Mouse (Mus musculus): Measurements from ENCODE around the gene Acot6. TPM values are rescaled to one million over a fixed set of nuclear protein-coding genes. Genes with fewer than 3 reads are reported as not detected.

Acot6 gene
- total RNA-seq, 1 experiment from 2014 or later: not detected

DNA sequence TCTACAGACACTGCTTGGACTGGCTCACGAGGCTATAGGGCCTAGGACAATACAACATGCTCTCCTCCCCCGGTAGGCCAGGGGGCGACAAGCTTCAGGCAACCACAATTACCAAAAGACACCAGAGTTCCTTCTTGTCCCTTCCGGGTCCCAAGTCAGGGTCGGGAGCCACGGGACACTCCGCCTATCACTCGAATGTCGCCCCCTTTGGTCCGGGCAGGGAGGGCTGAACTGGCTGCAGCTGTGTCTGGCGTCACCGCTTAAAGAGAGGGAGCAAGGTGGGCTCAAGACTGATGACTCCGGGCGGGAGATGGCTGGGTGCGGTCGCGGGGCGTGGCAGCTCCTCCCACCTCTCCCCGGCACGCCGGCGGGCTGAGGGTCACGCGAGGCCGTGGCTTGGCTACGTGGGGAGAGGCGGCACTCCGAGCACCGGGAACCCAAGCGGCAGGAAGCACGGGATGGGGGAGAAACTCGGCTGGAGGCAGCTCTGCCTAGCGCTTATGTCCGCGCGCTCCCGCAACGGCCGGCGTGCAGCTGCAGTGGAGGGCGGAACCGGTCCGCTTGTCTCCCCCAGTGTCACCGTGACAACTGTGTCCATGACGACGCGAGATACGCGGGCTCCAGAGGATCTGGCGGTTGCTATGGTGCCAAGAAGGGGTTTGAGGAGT, 47.6 kb downstream of the Acot6 start, which contains the start of gene Pnma1:
Gene Pnma1 (minus strand): TSS at position 536 of the 668 bp plus-strand sequence.
- peak; percentile 28; the same call in 1 of the 2 replicates for ATAC-seq (ENCODE audit: extremely low read depth, insufficient number of reproducible peaks, low FRiP score, poor library complexity, severe bottlenecking)

DNA sequence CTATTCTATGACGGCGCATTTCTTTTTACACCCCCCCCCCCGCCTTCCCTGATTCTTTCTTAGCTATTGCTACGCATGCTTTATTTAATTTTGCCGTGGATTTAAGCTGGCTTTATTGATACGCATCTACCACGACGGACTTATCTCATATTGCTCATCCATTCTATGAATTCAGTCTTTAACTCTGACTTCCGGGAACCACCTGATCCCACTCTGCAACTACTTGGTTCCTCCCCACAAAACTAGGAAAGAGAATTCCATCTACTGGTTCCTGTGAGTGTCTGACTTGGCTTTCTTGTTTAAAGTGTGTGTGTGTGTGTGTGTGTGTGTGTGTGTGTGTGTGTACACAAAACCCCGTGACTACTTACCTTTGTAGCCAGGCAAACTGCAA, 48.2 kb downstream of the Acot6 start:
- ATAC-seq (ENCODE audit: extremely low read depth, insufficient number of reproducible peaks, low FRiP score, poor library complexity, severe bottlenecking): no peak

DNA sequence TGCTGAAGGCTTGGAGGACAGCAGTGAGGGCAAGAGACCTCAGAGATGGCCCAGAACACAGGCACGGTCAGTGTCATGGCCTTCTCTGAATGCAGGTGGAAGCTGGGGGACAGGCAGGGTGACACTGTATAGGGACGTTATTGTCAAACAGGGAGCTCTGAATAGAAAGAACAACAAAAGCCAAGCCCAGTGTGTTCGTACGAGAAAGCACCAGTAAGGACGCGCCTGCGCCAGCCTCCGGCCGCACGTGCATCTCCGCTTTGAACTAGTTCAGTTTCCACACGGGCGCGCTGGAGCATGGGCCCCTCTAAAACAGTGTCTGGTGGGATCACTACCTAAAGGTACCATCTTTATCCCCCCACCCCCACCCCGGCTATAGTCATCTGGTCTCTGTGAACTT, 49.5 kb downstream of the Acot6 start:
- no peak for ATAC-seq (ENCODE audit: extremely low read depth, insufficient number of reproducible peaks, low FRiP score, poor library complexity, severe bottlenecking)

DNA sequence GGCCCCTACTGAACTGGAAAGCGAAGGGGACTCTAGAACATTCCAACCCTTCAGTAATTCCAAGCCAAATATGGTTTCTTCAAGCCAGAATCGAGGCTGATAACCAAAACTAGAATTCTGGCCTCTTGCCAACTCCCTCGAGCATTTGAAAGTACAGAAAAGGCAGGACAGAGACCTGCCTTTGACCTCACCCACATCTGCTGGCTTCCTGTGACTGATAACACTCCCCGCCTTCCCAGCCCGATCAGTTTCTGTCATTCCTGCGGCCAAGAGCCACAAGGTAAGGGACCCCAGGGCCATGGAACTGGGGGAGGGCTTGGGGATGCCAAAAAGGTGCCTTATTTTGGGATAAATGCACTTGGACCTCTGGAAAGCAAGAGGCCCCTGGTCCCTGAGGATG, 50.5 kb downstream of the Acot6 start:
- ATAC-seq (ENCODE audit: extremely low read depth, insufficient number of reproducible peaks, low FRiP score, poor library complexity, severe bottlenecking): no peak

DNA sequence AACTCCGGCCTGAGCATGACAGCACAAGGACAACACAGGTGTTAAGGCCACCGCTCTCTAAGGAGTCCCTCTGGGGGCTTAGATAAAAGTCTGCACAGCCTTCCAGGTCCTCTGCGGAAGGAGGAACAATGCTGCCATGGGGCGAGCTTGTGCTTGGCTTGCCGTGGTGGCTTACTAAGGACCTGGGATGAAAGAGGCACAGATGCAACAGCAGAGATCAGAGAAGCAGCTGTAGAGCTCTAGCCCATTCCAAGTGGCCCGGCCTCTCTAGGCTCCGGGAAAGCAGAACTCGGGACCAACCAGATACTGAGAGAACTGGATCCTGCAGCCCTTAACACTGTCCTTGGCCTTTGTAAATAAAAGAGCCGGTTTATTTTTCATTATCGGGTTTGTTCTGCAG, 51.5 kb downstream of the Acot6 start:
- no peak for ATAC-seq (ENCODE audit: extremely low read depth, insufficient number of reproducible peaks, low FRiP score, poor library complexity, severe bottlenecking)

DNA sequence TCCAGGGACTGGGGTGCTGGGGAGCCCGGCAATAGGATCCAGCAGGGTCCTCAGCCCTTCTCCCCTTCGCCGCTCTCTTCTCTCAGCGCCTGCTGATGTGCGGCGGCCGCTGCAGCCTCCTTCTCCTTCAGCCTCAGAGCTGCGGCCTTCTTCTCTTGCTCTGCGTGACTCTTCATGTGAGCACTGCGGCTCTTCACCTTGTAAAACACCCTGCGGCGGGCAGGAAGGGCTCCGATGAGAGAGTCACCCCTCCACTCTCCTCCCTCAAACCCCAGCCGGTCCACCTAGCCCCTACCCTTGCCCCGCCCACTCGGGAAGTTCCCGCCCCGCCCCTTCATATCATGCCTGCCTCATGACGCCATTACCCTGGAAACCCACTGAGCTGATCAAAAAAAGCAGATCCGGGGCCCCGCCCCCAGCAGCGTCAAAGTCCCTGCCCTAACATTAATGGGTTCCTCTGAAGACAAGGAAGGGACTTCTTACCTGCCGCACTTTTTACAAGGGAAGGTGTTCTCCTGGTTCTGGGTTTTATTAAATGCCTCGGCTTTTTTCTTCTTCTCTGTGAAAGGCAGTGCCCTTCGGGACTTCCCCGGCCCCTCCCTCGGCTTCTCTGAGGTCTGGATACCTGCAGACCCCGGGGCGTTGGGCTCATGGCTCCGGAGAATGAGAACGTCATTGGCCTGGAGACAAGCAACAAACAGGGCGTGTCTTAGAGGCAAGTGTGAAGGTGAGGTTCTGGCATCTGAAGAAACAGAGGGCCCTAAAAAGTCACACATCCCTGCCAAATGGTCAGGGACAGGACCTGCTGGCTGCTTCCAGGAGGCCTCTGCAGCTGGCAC, 52.1 kb downstream of the Acot6 start:
- no peak for ATAC-seq (ENCODE audit: extremely low read depth, insufficient number of reproducible peaks, low FRiP score, poor library complexity, severe bottlenecking)

DNA sequence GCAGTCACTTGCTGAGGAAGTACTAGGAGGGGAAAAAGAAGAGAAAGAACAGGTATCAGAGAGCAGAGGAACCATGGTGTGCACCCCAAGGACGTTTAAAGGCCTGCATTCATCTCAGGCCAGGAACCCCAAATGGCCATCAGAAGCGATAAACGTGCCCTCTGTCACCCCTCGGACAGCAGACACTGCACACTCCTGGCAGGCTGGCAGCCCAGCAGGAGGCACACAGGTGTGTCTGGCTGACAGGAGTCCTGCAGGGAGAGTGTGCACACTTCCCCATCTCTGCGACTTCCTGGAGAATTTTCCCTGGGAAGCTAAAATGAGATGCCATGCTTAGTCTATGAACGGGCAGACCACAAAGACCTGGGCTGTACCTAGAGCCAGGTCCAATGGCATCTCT, 53.0 kb downstream of the Acot6 start:
- no peak for ATAC-seq (ENCODE audit: extremely low read depth, insufficient number of reproducible peaks, low FRiP score, poor library complexity, severe bottlenecking)

DNA sequence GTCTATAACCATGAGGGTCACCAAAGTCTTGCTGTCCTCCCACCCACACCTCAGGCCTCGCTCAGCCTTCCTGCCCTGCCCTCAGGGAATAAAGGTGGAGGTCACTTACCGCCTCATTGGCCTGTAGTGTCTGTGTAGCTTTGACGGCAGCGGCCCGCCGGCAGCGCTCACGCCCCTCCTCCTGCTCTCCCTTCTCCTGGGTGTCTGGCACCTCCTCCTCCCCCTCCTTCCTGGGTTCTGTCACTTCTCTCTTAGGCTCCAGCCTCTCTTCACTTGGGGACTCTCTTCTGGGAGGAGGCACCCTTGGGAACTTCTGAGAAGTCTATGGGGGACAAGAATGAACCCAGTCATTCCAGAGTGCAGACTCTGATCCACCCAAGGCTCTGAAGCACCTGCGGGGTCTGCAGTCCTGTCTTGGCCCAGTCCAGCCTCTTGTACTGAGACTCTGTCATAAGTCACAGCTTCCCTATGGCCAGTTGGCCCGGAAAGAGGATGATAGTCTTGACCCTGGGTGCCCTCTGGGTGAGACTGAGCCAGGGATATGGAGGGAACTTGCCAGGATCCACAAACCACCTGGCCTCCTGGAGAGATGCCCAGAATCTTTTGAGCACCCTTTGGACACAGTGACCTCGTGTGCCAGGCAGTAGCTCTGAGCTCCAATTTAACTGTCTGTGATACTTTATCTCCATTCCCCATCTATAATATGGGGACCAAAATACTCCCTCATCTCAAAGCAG, 54.5 kb downstream of the Acot6 start:
- no peak for ATAC-seq (ENCODE audit: extremely low read depth, insufficient number of reproducible peaks, low FRiP score, poor library complexity, severe bottlenecking)

DNA sequence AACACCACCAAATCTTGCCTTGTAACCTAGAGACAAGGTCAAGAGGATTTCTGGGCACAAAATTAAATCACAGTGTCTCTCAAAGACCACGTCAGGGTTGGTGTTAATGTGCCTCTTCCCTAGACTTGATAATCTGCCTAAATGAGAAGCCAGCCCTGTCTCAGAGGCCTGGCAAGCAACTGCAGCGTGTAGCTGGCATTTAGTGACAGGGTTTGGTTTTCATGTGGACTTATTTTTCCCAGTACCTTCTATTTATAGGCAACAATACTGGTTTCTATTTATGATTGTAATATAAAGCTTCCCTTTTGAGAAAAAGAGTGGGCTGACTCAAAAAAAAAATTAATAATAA, 55.0 kb downstream of the Acot6 start:
- no peak for ATAC-seq (ENCODE audit: extremely low read depth, insufficient number of reproducible peaks, low FRiP score, poor library complexity, severe bottlenecking)

DNA sequence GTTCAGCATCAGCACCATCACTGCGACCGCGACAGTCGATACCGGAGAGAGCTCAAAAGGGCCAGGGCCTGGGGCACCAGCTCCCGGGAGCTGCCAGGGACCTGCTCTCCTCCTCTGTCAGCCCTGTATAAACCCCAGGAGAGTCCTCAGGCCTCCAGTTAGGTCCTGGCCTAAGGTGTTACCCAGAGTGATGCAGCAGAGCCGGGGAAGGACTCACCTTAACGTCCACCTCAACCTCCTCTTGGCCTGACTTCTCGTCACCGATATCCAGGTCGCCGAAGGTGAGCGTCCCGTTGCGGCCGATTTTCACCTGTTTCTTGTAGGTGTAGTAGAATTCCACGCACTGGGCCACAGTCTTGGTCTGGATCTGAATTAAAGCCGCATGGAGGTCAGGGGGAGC, 55.8 kb downstream of the Acot6 start:
- no peak for ATAC-seq (ENCODE audit: extremely low read depth, insufficient number of reproducible peaks, low FRiP score, poor library complexity, severe bottlenecking)

DNA sequence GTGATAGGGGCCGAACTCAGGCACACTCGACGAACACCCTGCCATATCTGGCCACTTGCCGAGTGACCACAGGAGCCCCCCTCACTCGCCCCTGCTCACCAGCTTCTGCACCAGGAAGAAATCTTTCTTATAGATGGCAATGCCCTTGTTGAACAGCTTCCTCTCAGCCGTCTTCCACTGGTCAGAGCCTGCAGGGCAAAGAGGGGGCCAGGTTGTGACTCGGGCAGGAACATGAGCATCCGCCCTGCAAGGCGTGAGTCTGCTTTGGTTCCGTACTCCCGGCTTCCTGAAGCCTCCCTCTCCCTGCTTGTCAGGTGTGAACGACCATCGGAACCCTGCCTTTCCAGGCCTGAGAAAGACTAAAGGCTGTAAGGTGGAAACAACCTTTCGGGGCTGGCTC, 57.7 kb downstream of the Acot6 start:
- ATAC-seq (ENCODE audit: extremely low read depth, insufficient number of reproducible peaks, low FRiP score, poor library complexity, severe bottlenecking): no peak

DNA sequence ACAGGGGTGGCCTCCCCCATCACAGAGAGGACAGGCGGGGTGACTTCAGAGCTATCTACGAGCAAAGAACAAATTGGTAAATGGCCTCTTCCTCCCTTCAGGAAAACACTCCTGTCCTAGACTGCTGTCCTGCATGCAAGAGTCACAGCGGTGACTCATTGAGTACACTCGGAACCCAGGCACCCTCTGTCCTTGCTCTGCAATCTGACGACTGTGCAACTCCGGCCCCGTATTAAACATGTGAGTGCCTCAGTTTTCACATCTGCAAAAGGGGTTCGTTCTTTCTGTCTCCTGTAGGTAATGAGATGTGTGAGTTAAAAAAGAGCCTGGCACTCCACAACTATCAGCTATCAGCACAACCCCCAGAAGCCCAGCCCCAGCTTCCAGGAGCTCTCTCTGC, 60.0 kb downstream of the Acot6 start:
- no peak for ATAC-seq (ENCODE audit: extremely low read depth, insufficient number of reproducible peaks, low FRiP score, poor library complexity, severe bottlenecking)

Other genes with a start within 250 kb of the Acot6 start
- gene Numb, start 178.7 kb upstream of the Acot6 start, total RNA-seq (2017): 67.8 and 86.4 TPM in 2 replicates
- gene Riox1, start 150.0 kb upstream of the Acot6 start, total RNA-seq (2017): 9.5 and 11.4 TPM in 2 replicates
- gene Heatr4, start 115.8 kb upstream of the Acot6 start, total RNA-seq (2017): not detected in 2 replicates
- 24.1 and 25.2 TPM in 2 replicates for gene Acot2, start 112.8 kb upstream of the Acot6 start, total RNA-seq (2017)
- 12.5 and 13.2 TPM in 2 replicates for gene Acot1, start 91.2 kb upstream of the Acot6 start, total RNA-seq (2017)
- gene Acot4, start 62.3 kb upstream of the Acot6 start, total RNA-seq (2017): not detected in 2 replicates
- gene Gm49366, start 61.7 kb upstream of the Acot6 start, total RNA-seq (2017): not detected in 2 replicates
- not detected in 2 replicates for gene Acot3, start 48.5 kb upstream of the Acot6 start, total RNA-seq (2017)
- not detected in 2 replicates for gene Acot5, start 31.3 kb upstream of the Acot6 start, total RNA-seq (2017)
- gene Dnal1, start 13.7 kb downstream of the Acot6 start, total RNA-seq (2017): 0.12 and 0.25 TPM in 2 replicates
- 6.6 and 8.0 TPM in 2 replicates for gene Pnma1, start 47.8 kb downstream of the Acot6 start, total RNA-seq (2017)
- gene Elmsan1, start 118.2 kb downstream of the Acot6 start, total RNA-seq (2017): 79.1 and 84.4 TPM in 2 replicates
- gene Ptgr2, start 184.6 kb downstream of the Acot6 start, total RNA-seq (2017): 34.4 and 40.1 TPM in 2 replicates
- 40.0 and 43.5 TPM in 2 replicates for gene Zfp410, start 216.2 kb downstream of the Acot6 start, total RNA-seq (2017)

All from neutrophil, adult 5-6 weeks (primary cell).